Mouse (Mus musculus) heart, embryonic 10.5 days (tissue): ENCODE results near the gene Tyw1. TPM values are rescaled to one million over a fixed set of nuclear protein-coding genes. Genes with fewer than 3 reads are reported as not detected.
"Not testable (repeated sequence)": the region's sequence is repeated elsewhere in the genome, so short reads cannot be mapped to it uniquely, and the experiment has no call there.

ENCODE experiments used
- DNase-seq: peaks from one replicate; pipeline ENCODE4 v3.0.0-alpha.2; 2017; ENCODE audit warnings: low spot score
- H3K27ac ChIP-seq: fragments of 300-500 bp; sonication (generic); 2 replicates; pipeline ENCODE4 v1.5.1; 2016; ENCODE audit warnings: mild to moderate bottlenecking
- H3K27me3 ChIP-seq: fragments of 300-500 bp; sonication (generic); 2 replicates; pipeline ENCODE4 v1.6.1; 2016; ENCODE audit warnings: mild to moderate bottlenecking; ENCODE audit not compliant: poor library complexity, insufficient read depth, severe bottlenecking
- H3K36me3 ChIP-seq: fragments of 300-500 bp; sonication (generic); 2 replicates; pipeline ENCODE4 v1.6.1; 2016; ENCODE audit warnings: mild to moderate bottlenecking, moderate library complexity
- H3K4me1 ChIP-seq: fragments of 300-500 bp; sonication (generic); 2 replicates; pipeline ENCODE4 v1.6.1; 2016; ENCODE audit warnings: mild to moderate bottlenecking
- H3K4me3 ChIP-seq: fragments of 300-500 bp; sonication (generic); 2 replicates; pipeline ENCODE4 v1.5.1; 2016; ENCODE audit warnings: mild to moderate bottlenecking, moderate library complexity
- H3K9me3 ChIP-seq: fragments of 300-500 bp; sonication (generic); 2 replicates; pipeline ENCODE4 v1.6.1; 2016; ENCODE audit warnings: mild to moderate bottlenecking, moderate library complexity
- WGBS: fragments of 180-500 bp; shearing (Covaris S2); methylation state at CpG from one replicate; pipeline ENCODE4 v1.1.7; 2016; 5-methylcytosine and 5-hydroxymethylcytosine counted together
- polyA plus RNA-seq: library from polyadenylated mRNA; unstranded; fragments of >200 nt; fragmentation: Nextera tagmentation; extraction: Ambion mirVana; gene quantifications from 2 replicates; pipeline ENCODE4 v1.2.1, GENCODE M21; 2016

The Tyw1 gene
- polyA plus RNA-seq, 1 experiment from 2014 or later, result 25.2 TPM

- no peak for DNase-seq
- no peak overlapping the region for H3K27ac ChIP-seq
- H3K36me3 ChIP-seq, result peaks cover 98% of the 10 kb centered on the region
- 91% methylated on average over 2 of the region's 2 CpGs for WGBS
- H3K9me3 ChIP-seq, result no peaks in the 10 kb centered on the region
- H3K27me3 ChIP-seq, result no peaks in the 10 kb centered on the region
- no peaks in the 10 kb centered on the region for H3K4me1 ChIP-seq
- no peak overlapping the region for H3K4me3 ChIP-seq
These were observed 15.6 kb upstream of the Tyw1 start for GRCm38 (mm10) chr5:130239856-130240255.

- Histone ChIP-seq H3K27me3 (no peaks in the 10 kb centered on the region), H3K27ac (no peak overlapping the region), H3K36me3 (peaks cover 98% of the 10 kb centered on the region), H3K4me3 (no peak overlapping the region), H3K9me3 (no peaks in the 10 kb centered on the region), H3K4me1 (no peaks in the 10 kb centered on the region)
- 87% methylated on average over 12 of the region's 12 CpGs for WGBS
- no peak for DNase-seq
These were observed 14.0 kb upstream of the Tyw1 start for GRCm38 (mm10) chr5:130241426-130241825.

GRCm38 (mm10) chr5:130247823-130248222 is 7.6 kb upstream of the Tyw1 start:
- no peak overlapping the region for H3K4me3 ChIP-seq
- WGBS, result 74% methylated on average over 5 of the region's 5 CpGs
- H3K27me3 ChIP-seq, result no peaks in the 10 kb centered on the region
- no peaks in the 10 kb centered on the region for H3K4me1 ChIP-seq
- H3K9me3 ChIP-seq, result no peaks in the 10 kb centered on the region
- H3K36me3 ChIP-seq, result peaks cover 100% of the 10 kb centered on the region
- no peak for DNase-seq
- H3K27ac ChIP-seq, result no peak overlapping the region

GRCm38 (mm10) chr5:130254164-130255016 is 1.0 kb upstream of the Tyw1 start:
- no peaks in the 10 kb centered on the region for H3K9me3 ChIP-seq
- H3K36me3 ChIP-seq, result peaks cover 43% of the 10 kb centered on the region
- 13% methylated on average over 19 of the region's 19 CpGs for WGBS
- H3K27me3 ChIP-seq, result no peaks in the 10 kb centered on the region
- H3K4me1 ChIP-seq, result peaks cover 14% of the 10 kb centered on the region; the same call in 1 of the 2 replicates
- H3K4me3 ChIP-seq, result peak overlapping the region; percentile 82
- no peak for DNase-seq
- peak overlapping the region; percentile 89 for H3K27ac ChIP-seq

- H3K27me3 ChIP-seq, DNase-seq, H3K9me3 ChIP-seq: not testable (repeated sequence)
- peaks cover 14% of the 10 kb centered on the region; the same call in 1 of the 2 replicates for H3K4me1 ChIP-seq
- 31% methylated on average over 20 of the region's 20 CpGs for WGBS
- H3K27ac ChIP-seq, result peak overlapping the region; percentile 83
- peaks cover 27% of the 10 kb centered on the region for H3K36me3 ChIP-seq
- peak overlapping the region; percentile 82 for H3K4me3 ChIP-seq
These were observed 543 bp downstream of the Tyw1 start for GRCm38 (mm10) chr5:130255799-130256525.

GRCm38 (mm10) chr5:130256678-130257271 is 1.4 kb downstream of the Tyw1 start:
- peak; percentile 98 for DNase-seq
- H3K9me3 ChIP-seq, result no peaks in the 10 kb centered on the region
- peaks cover 14% of the 10 kb centered on the region; the same call in 1 of the 2 replicates for H3K4me1 ChIP-seq
- WGBS, result under 1% methylated on average over 25 of the region's 25 CpGs
- H3K36me3 ChIP-seq, result peaks cover 22% of the 10 kb centered on the region
- peak overlapping the region; percentile 71 for H3K4me3 ChIP-seq
- peak overlapping the region; percentile 87 for H3K27ac ChIP-seq
- no peaks in the 10 kb centered on the region for H3K27me3 ChIP-seq

GRCm38 (mm10) chr5:130257303-130257702 is 1.9 kb downstream of the Tyw1 start:
- DNase-seq, result no peak
- Histone ChIP-seq H3K27me3 (no peaks in the 10 kb centered on the region), H3K4me3 (peak overlapping the region; percentile 71), H3K36me3 (peaks cover 18% of the 10 kb centered on the region), H3K4me1 (peaks cover 14% of the 10 kb centered on the region; the same call in 1 of the 2 replicates), H3K9me3 (no peaks in the 10 kb centered on the region), H3K27ac (peak overlapping the region; percentile 87)
- WGBS, result 7% methylated on average over 8 of the region's 8 CpGs

GRCm38 (mm10) chr5:130263454-130263853 is 8.0 kb downstream of the Tyw1 start:
- Histone ChIP-seq H3K27me3 (no peaks in the 10 kb centered on the region), H3K4me3 (no peak overlapping the region), H3K9me3 (no peaks in the 10 kb centered on the region), H3K36me3 (peaks cover 48% of the 10 kb centered on the region), H3K4me1 (no peaks in the 10 kb centered on the region), H3K27ac (no peak overlapping the region)
- WGBS, result 80% methylated on average over 11 of the region's 11 CpGs
- DNase-seq, result no peak

- 87% methylated on average over 6 of the region's 6 CpGs for WGBS
- peaks cover 59% of the 10 kb centered on the region for H3K36me3 ChIP-seq
These were observed 9.1 kb downstream of the Tyw1 start for GRCm38 (mm10) chr5:130264433-130265005.

GRCm38 (mm10) chr5:130266651-130267050 is 11.2 kb downstream of the Tyw1 start:
- no peak for DNase-seq
- Histone ChIP-seq H3K27me3 (no peaks in the 10 kb centered on the region), H3K9me3 (no peaks in the 10 kb centered on the region), H3K4me3 (no peak overlapping the region), H3K27ac (no peak overlapping the region), H3K36me3 (peaks cover 76% of the 10 kb centered on the region), H3K4me1 (no peaks in the 10 kb centered on the region)
- 80% methylated on average over 7 of the region's 7 CpGs for WGBS

More at GRCm38 (mm10) chr5:130264433-130265005, 9.1 kb downstream of the Tyw1 start:
- no peak overlapping the region for H3K4me3 ChIP-seq
- H3K27ac ChIP-seq, result no peak overlapping the region
- DNase-seq, result no peak
- no peaks in the 10 kb centered on the region for H3K4me1 ChIP-seq
- H3K9me3 ChIP-seq, result no peaks in the 10 kb centered on the region
- no peaks in the 10 kb centered on the region for H3K27me3 ChIP-seq

- WGBS, result 88% methylated on average over 1 of the region's 1 CpGs
- Histone ChIP-seq H3K27me3 (no peaks in the 10 kb centered on the region), H3K9me3 (no peaks in the 10 kb centered on the region), H3K4me3 (no peak overlapping the region), H3K27ac (no peak overlapping the region), H3K4me1 (no peaks in the 10 kb centered on the region), H3K36me3 (peaks cover 81% of the 10 kb centered on the region)
- no peak for DNase-seq
These were observed 11.9 kb downstream of the Tyw1 start for GRCm38 (mm10) chr5:130267316-130267715.

GRCm38 (mm10) chr5:130268976-130269375 is 13.6 kb downstream of the Tyw1 start:
- H3K4me1 ChIP-seq, result no peaks in the 10 kb centered on the region
- WGBS, result 79% methylated on average over 11 of the region's 11 CpGs
- no peaks in the 10 kb centered on the region for H3K9me3 ChIP-seq
- no peak for DNase-seq
- H3K4me3 ChIP-seq, result no peak overlapping the region
- H3K36me3 ChIP-seq, result peaks cover 83% of the 10 kb centered on the region
- no peaks in the 10 kb centered on the region for H3K27me3 ChIP-seq
- no peak overlapping the region for H3K27ac ChIP-seq
